Mouse (Mus musculus): ENCODE measurements around the gene Fam83c.
"Not testable (repeated sequence)": the region's sequence is repeated elsewhere in the genome, so short reads cannot be mapped to it uniquely, and the experiment has no call there.

Fam83c gene

GRCm38 (mm10) chr2:155834732-155835131, at the start of gene Fam83c:
TSS of gene Fam83c (minus strand) at chr2:155834854.
- in situ Hi-C loops (cut with MboI, MseI) = no loop called here

- in situ Hi-C loops (cut with MboI, MseI) = no loop called here
These were observed 47.4 kb upstream of the Fam83c start for GRCm38 (mm10) chr2:155882087-155882486.

DNA sequence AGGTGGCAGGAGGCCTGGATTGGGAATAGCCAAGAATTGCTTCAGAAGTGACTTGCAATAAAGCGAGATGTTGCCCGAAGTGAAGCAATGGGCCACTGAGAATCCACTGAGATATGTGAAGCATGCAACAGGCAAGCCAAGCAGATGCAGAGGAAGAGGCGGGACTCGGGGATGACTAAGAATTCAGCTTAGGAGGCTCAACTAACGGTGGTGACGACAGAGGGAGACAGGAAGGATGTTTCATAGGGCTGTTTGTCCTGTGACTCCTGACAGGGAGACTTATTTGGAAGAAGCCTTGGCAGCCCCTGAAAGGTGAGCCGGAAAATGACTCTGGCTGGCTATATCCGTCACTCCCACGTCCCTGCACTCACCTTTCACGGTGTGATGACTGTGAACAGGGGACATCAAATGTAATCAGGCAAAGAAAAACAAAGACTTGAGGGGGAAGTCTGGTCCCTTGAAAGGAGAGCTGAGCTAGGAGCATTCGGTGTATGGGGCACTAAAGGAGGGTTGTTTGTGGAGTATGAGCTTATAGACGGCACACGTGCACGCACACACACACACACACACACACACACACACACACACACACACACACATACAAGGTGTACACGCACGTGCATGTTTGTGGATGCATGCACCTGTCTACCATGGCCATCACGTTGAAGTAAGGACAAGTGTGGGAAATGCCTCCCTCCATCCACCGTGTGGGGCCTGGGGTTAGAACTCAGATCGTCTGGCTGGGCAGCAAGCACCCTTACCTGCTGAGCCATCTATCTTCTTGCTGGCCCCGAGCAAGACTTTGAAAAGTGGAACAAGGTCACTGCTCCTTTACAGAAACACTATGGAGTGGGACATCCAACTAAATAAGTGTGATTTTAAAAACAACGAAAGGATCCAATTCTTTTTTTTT, 44.6 kb upstream of the Fam83c start:
- in situ Hi-C loops (cut with MboI, MseI) = no loop called here

DNA sequence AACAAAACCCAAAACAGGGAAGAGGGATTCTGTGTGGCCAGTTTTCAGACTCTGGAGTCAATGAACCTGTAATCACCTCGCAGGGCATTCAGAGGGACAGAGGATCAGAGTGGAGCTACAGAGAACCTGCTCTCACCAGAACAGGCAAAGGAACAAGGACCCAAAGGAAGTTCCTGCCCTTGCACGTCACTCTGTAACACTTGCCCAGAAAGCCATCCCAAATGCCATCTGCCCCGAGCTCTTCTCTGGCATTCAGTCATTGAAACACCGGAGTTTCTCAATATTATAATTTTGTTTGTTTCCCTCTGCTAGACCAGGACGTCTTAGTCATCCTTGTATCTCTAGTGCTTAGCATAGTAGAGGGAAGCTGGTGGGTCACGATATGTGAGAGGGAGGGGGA, 39.0 kb upstream of the Fam83c start:
- in situ Hi-C loops (cut with MboI, MseI) = no loop called here

GRCm38 (mm10) chr2:155872930-155873507, 38.4 kb upstream of the Fam83c start:
- in situ Hi-C loops (cut with MboI, MseI) = no loop called here

- in situ Hi-C loops (cut with MboI, MseI) = no loop called here
These were observed 37.8 kb upstream of the Fam83c start for GRCm38 (mm10) chr2:155872486-155872885.

DNA sequence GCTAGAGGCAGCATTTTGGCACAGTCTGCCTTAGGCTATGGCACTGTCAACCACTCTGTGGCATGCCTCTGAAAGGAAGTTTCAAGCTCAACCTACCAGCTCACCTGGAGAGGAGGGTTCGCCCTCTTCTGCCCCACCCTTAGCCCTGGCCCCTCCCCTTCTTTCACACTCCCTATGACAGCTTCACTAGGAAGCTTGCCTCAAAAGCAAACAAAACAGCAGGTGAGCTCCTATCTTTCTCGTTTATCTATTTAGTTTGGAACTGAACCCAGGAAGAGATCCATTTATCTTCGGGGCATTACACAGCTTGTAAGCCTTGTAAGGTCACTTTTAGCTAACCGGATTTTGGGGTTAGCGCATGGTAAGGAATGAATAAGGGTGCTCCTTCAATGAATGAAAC, 35.1 kb upstream of the Fam83c start:
- in situ Hi-C loops (cut with MboI, MseI) = loop anchor here (10.0 kb wide), 1 partner anchor 215 kb away; no protein-coding TSS in a partner anchor

DNA sequence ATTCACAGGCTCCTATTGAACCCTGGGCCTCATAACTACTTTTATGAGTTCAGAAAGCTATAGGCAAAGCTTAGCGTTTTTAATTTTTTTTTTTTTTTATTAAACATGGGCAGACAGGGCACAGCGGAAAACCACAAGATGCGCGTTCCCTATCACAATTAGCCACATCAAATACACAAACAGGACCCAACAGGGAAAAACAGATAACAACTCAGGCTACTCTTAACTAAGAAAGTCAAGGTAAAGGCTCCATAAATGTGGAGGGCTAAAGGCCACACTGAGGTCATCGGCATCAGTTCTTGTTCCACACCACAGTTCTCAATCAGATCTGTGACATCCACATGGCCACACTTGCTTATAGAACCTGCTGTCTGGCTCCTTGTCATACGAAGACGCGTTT, 33.7 kb upstream of the Fam83c start:
- in situ Hi-C loops (cut with MboI, MseI) = loop anchor here (10.0 kb wide), 1 partner anchor 216 kb away; no protein-coding TSS in a partner anchor

DNA sequence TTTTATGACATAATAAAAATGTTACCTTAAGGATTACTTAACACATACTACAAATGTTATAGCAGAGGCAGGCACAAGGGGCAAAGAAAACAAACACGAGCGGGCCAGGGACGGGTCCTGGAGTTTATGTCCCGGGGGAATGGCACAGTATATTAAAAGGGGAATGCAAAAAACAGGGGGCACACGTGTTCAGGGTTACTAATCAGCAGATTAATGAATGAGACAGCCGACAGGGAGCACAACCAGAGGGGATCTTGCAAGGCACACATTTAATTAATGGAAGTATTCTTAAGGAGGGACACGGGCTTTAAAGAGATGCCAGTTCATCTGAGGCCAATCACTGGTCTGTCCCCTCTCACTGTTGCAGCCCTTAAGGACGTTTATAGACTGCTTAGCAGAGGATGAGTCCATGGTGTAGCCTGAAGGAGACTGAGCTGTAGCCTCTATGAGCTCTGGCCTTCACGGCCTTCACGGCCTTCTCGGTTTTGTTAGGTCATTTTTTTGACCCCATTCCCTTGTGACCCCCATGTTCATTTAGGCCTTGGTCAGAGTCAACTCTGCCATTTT, 28.7 kb upstream of the Fam83c start:
- in situ Hi-C loops (cut with MboI, MseI) = loop anchor here (10.0 kb wide), 1 partner anchor 221 kb away; no protein-coding TSS in a partner anchor

GRCm38 (mm10) chr2:155862573-155863300, 28.1 kb upstream of the Fam83c start:
- in situ Hi-C loops (cut with MboI, MseI) = loop anchor here (10.0 kb wide), 1 partner anchor 222 kb away; no protein-coding TSS in a partner anchor

- in situ Hi-C loops (cut with MboI, MseI) = loop anchor here (10.0 kb wide), 1 partner anchor 223 kb away; no protein-coding TSS in a partner anchor
These were observed 26.9 kb upstream of the Fam83c start for GRCm38 (mm10) chr2:155861581-155861980.

DNA sequence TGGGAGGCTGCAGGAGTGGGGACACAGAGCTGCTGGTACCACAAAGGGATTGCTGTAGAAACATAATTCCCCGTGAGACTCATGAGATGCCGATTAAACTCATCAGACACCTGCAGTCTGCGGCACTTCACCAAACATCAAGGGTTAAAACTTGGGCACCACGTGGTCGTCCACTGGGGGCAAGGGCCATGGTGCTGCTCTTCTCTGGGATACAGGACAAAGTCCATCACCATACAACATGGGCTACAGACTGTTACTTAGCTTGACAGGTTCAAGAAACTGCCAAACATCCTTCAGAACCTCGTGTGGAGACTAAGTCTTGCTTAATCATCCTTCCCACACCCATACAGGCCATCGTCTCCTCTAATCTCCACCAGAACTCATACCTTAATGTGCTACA, 25.4 kb upstream of the Fam83c start:
- in situ Hi-C loops (cut with MboI, MseI) = loop anchor here (10.0 kb wide), 1 partner anchor 225 kb away; no protein-coding TSS in a partner anchor

GRCm38 (mm10) chr2:155852536-155852935, 17.9 kb upstream of the Fam83c start:
- in situ Hi-C loops (cut with MboI, MseI) = loop anchor here (5.0 kb wide), 1 partner anchor 90 kb away; the partner anchor contains the start of gene Gm15557

DNA sequence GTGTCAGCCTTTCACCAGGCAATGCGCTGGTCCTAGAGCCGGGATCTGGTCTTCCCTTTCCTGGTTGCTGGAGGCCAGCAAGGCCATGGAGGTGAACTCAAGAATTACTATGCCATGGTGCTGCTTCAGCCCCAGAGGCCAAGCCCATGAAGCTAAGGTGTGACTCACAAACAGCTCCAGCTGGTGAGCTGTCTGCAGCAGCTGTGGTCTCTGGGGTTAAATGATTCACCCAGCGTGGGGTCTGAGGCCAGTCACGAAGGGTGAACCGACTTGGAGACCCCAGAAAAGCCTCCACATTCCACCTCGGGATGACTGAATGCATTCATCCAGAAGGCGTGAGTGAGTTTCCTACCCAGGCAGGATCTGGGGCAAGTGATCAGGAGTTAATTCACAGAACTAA, 15.5 kb upstream of the Fam83c start:
- in situ Hi-C loops (cut with MboI, MseI) = loop anchor here (5.0 kb wide), 1 partner anchor 92 kb away; the partner anchor contains the start of gene Gm15557

DNA sequence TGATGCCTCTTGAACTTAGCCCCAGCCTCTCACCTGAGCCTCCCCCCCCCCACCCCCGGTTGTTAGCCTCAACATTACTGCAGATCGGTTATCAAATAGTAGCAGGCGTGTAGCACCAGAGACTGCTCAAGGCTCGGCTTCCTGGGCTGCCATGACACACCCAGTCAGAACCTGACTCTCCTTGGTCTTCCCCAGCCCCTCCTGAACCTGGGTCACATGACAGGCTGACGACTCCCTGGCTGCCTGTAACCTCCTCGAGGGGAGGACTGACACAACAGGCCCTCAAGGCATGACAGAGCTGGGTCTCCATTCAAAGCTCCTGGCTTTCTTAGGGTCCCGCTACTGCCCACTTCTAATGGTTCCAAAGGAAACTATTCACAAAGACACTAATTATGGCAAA, 14.8 kb upstream of the Fam83c start:
- in situ Hi-C loops (cut with MboI, MseI) = loop anchor here (10.0 kb wide), 1 partner anchor 275 kb away; the partner anchor contains the start of gene Gm28036

DNA sequence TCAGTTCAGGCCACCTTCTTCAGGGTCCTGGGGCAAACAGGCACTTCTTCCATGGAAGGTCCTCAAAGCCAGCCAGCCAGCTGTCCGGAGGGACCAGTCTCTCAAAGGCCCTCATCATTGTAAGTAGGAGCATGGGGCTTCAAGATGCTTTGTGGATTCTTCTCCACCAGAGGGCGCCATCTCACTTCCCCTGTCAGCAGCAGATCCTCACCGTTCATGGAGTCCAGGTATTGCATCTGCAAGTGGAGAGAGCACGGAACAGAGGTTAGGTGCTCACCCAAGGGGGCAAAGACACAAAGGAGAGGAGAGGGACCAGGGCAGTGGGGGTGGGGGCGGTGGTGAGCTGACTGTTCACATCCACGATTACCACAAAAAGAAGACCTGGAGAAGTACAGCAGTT, 13.6 kb upstream of the Fam83c start:
- in situ Hi-C loops (cut with MboI, MseI) = loop anchor here (10.0 kb wide), 1 partner anchor 277 kb away; the partner anchor contains the start of gene Gm28036

- in situ Hi-C loops (cut with MboI, MseI) = loop anchor here (10.0 kb wide), 1 partner anchor 278 kb away; the partner anchor contains the start of gene Gm28036
These were observed 12.3 kb upstream of the Fam83c start for GRCm38 (mm10) chr2:155846930-155847329.

- in situ Hi-C loops (cut with MboI, MseI) = no loop called here
These were observed 4.3 kb upstream of the Fam83c start for GRCm38 (mm10) chr2:155838961-155839360.

GRCm38 (mm10) chr2:155837961-155838360, 3.3 kb upstream of the Fam83c start:
- in situ Hi-C loops (cut with MboI, MseI) = no loop called here

DNA sequence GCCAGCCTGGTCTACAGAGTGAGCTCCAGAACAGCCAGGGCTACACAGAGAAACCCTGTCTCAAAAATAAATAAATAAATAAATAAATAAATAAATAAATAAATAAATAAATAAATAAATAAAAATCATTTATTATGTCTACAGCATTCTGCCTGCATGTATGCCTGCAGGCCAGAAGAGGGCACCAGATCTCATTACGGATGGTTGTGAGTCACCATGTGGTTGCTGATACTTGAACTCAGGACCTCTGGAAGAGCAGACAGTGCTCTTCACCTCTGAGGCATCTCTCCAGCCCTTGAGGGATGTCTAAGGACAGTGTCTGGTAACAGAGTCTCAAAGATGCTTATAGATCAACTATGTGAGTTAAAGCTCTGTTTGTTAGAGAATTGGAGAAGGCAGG, 2.6 kb downstream of the Fam83c start:
- in situ Hi-C loops (cut with MboI, MseI) = not testable (repeated sequence)

DNA sequence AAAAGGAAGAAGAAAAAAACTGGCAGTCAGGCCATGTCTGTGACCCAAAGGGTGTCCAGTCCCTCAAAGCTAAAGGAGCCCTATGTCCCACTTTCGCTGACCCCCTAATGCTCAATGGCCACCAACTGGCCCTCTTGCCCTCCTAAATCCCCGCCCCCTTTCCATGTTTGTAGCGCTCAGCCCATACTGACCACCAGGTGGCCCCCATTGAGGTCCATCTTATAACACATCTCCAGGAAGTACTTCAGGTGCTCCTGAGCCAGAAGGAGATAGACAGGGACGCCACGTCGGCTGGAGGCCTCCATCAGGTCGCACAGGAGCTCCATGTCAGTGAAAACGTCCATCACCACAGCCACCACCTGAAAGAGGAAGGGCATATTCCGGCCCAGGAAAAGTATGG, 3.4 kb downstream of the Fam83c start:
- in situ Hi-C loops (cut with MboI, MseI) = no loop called here
